Mouse (Mus musculus) stomach, embryonic 14.5 days (tissue): ENCODE measurements around the gene Syngr1. TPM values are rescaled to one million over a fixed set of nuclear protein-coding genes. Genes with fewer than 3 reads are reported as not detected.
A peak's percentile ranks its signal among the peaks of the same experiment; 100 is the strongest.

ENCODE experiments used
- ATAC-seq: fragments of 200-750 bp; cut with Nextera tagmentation; 2 replicates; pipeline ENCODE4 v1.8.0; 2017; ENCODE audit warnings: low read depth, moderate TSS enrichment; ENCODE audit not compliant: insufficient number of reproducible peaks, insufficient read depth, low FRiP score
- H3K27ac ChIP-seq: fragments of 300-500 bp; sonication (generic); 2 replicates; pipeline ENCODE4 v1.5.1; 2014; ENCODE audit warnings: mild to moderate bottlenecking, low read length, moderate library complexity, mixed read lengths
- H3K27me3 ChIP-seq: fragments of 300-500 bp; sonication (generic); 2 replicates; pipeline ENCODE4 v1.6.1; 2014; ENCODE audit warnings: low read length, control low read depth, mixed read lengths; ENCODE audit not compliant: control insufficient read depth, insufficient read depth
- H3K36me3 ChIP-seq: fragments of 300-500 bp; sonication (generic); 2 replicates; pipeline ENCODE4 v1.6.1; 2014; ENCODE audit warnings: mild to moderate bottlenecking, control low read depth, low read length, moderate library complexity, mixed read lengths; ENCODE audit not compliant: control insufficient read depth, insufficient read depth
- H3K4me1 ChIP-seq: fragments of 300-500 bp; sonication (generic); 2 replicates; pipeline ENCODE4 v1.6.1; 2014; ENCODE audit warnings: low read length, control low read depth, mixed read lengths; ENCODE audit not compliant: control insufficient read depth, insufficient read depth
- H3K4me2 ChIP-seq: fragments of 300-500 bp; sonication (generic); replicated peaks from 2 replicates; pipeline ENCODE4 v1.6.1; 2014; ENCODE audit warnings: low read depth, low read length, control low read depth
- H3K4me3 ChIP-seq: fragments of 300-500 bp; sonication (generic); 2 replicates; pipeline ENCODE4 v1.5.1; 2014; ENCODE audit warnings: low read depth, low read length, control low read depth
- H3K9ac ChIP-seq: fragments of 300-500 bp; sonication (generic); replicated peaks from 2 replicates; pipeline ENCODE4 v1.6.1; 2014; ENCODE audit warnings: low read depth, mild to moderate bottlenecking, control low read depth, low read length, moderate library complexity, mixed read lengths
- H3K9me3 ChIP-seq: fragments of 300-500 bp; sonication (generic); 2 replicates; pipeline ENCODE4 v1.6.1; 2016; ENCODE audit warnings: low read depth, low read length, control low read depth; ENCODE audit not compliant: control insufficient read depth
- WGBS: fragments of 180-500 bp; shearing (Covaris S2); extraction: QIAGEN DNeasy Blood & Tissue Kit; methylation state at CpG from one replicate; pipeline ENCODE4 v1.1.7; 2014; 5-methylcytosine and 5-hydroxymethylcytosine counted together
- polyA plus RNA-seq: library from polyadenylated mRNA; unstranded; fragments of >200 nt; fragmentation: Nextera tagmentation; extraction: Ambion mirVana; gene quantifications from 2 replicates; pipeline ENCODE4 v1.2.1, GENCODE M21; 2014

The Syngr1 gene
- polyA plus RNA-seq, 1 experiment from 2014 or later, result 38.8 TPM

- H3K9ac ChIP-seq, result peak within 1 kb of the TSS; percentile 85
- H3K4me1 ChIP-seq, result peaks cover 27% of the 10 kb centered on the region
- peak within 1 kb of the TSS; percentile 92 for H3K4me2 ChIP-seq
- peak; percentile 92 for ATAC-seq
- peak within 1 kb of the TSS; percentile 68 for H3K4me3 ChIP-seq
- no peaks in the 10 kb centered on the region for H3K36me3 ChIP-seq
- no peaks in the 10 kb centered on the region for H3K27me3 ChIP-seq
- under 1% methylated on average over 49 of the region's 59 CpGs for WGBS
- H3K27ac ChIP-seq, result peak within 1 kb of the TSS; percentile 99
- no peaks in the 10 kb centered on the region for H3K9me3 ChIP-seq
Observed at GRCm38 (mm10) chr15:80132993-80133586, 42.0 kb downstream of the Syngr1 start, which contains the start of gene Tab1. Gene Tab1 (plus strand): TSS chr15:80133127.

- WGBS, result 10% methylated on average over 14 of the region's 14 CpGs
- H3K4me2 ChIP-seq, result peak overlapping the region; percentile 92
- ATAC-seq, result peak; percentile 19; the same call in 1 of the 2 replicates
Observed at GRCm38 (mm10) chr15:80133682-80134449, 42.7 kb downstream of the Syngr1 start.

GRCm38 (mm10) chr15:80134450-80134847 is 43.3 kb downstream of the Syngr1 start:
- Histone ChIP-seq H3K4me2 (peak overlapping the region; percentile 92), H3K27ac (peak overlapping the region; percentile 99; the same call in 1 of the 2 replicates), H3K36me3 (peaks cover 3% of the 10 kb centered on the region; the same call in 1 of the 2 replicates), H3K4me3 (peak overlapping the region; percentile 68), H3K9me3 (no peaks in the 10 kb centered on the region), H3K9ac (peak overlapping the region; percentile 85; the same call in 1 of the 2 replicates), H3K27me3 (no peaks in the 10 kb centered on the region), H3K4me1 (peaks cover 30% of the 10 kb centered on the region)
- 53% methylated on average over 9 of the region's 9 CpGs for whole genome bisulfite sequencing
- ATAC-seq, result no peak

More at GRCm38 (mm10) chr15:80133682-80134449, 42.7 kb downstream of the Syngr1 start:
- Histone ChIP-seq H3K27ac (peak overlapping the region; percentile 99), H3K9me3 (no peaks in the 10 kb centered on the region), H3K27me3 (no peaks in the 10 kb centered on the region), H3K36me3 (peaks cover 3% of the 10 kb centered on the region; the same call in 1 of the 2 replicates), H3K4me1 (peaks cover 30% of the 10 kb centered on the region), H3K9ac (peak overlapping the region; percentile 85), H3K4me3 (peak overlapping the region; percentile 68)

- H3K36me3 ChIP-seq, result peaks cover 3% of the 10 kb centered on the region; the same call in 1 of the 2 replicates
- H3K27ac ChIP-seq, result no peak overlapping the region
- no peaks in the 10 kb centered on the region for H3K9me3 ChIP-seq
- no peak for ATAC-seq
- WGBS, result 89% methylated on average over 2 of the region's 2 CpGs
- no peak overlapping the region for H3K9ac ChIP-seq
- no peaks in the 10 kb centered on the region for H3K27me3 ChIP-seq
- no peak overlapping the region for H3K4me2 ChIP-seq
- H3K4me3 ChIP-seq, result no peak overlapping the region
- peaks cover 30% of the 10 kb centered on the region for H3K4me1 ChIP-seq
Observed at GRCm38 (mm10) chr15:80135499-80135898, 44.4 kb downstream of the Syngr1 start.

GRCm38 (mm10) chr15:80136645-80137044 is 45.5 kb downstream of the Syngr1 start:
- ATAC-seq, result no peak
- no peak overlapping the region for H3K9ac ChIP-seq
- peaks cover 30% of the 10 kb centered on the region for H3K4me1 ChIP-seq
- no peak overlapping the region for H3K4me3 ChIP-seq
- H3K9me3 ChIP-seq, result no peaks in the 10 kb centered on the region
- H3K27ac ChIP-seq, result peak overlapping the region; percentile 44; the same call in 1 of the 2 replicates
- H3K27me3 ChIP-seq, result no peaks in the 10 kb centered on the region
- 85% methylated on average over 3 of the region's 3 CpGs for WGBS
- peaks cover 3% of the 10 kb centered on the region; the same call in 1 of the 2 replicates for H3K36me3 ChIP-seq
- H3K4me2 ChIP-seq, result no peak overlapping the region

- peak overlapping the region; percentile 55; the same call in 1 of the 2 replicates for H3K27ac ChIP-seq
Observed at GRCm38 (mm10) chr15:80137945-80138791, 47.0 kb downstream of the Syngr1 start.

GRCm38 (mm10) chr15:80140302-80140701 is 49.2 kb downstream of the Syngr1 start:
- WGBS, result 78% methylated on average over 2 of the region's 2 CpGs
- peaks cover 3% of the 10 kb centered on the region; the same call in 1 of the 2 replicates for H3K36me3 ChIP-seq
- H3K4me2 ChIP-seq, result no peak overlapping the region
- H3K27ac ChIP-seq, result peak overlapping the region; percentile 21; the same call in 1 of the 2 replicates
- no peaks in the 10 kb centered on the region for H3K9me3 ChIP-seq
- peak; percentile 58; the same call in 1 of the 2 replicates for ATAC-seq
- no peak overlapping the region for H3K4me3 ChIP-seq
- H3K27me3 ChIP-seq, result no peaks in the 10 kb centered on the region
- peaks cover 17% of the 10 kb centered on the region; the same call in 1 of the 2 replicates for H3K4me1 ChIP-seq
- no peak overlapping the region for H3K9ac ChIP-seq

More at GRCm38 (mm10) chr15:80137945-80138791, 47.0 kb downstream of the Syngr1 start:
- no peak overlapping the region for H3K4me3 ChIP-seq
- H3K9me3 ChIP-seq, result no peaks in the 10 kb centered on the region
- H3K9ac ChIP-seq, result no peak overlapping the region
- peaks cover 30% of the 10 kb centered on the region for H3K4me1 ChIP-seq
- ATAC-seq, result no peak
- H3K27me3 ChIP-seq, result no peaks in the 10 kb centered on the region
- 56% methylated on average over 17 of the region's 17 CpGs for WGBS
- no peak overlapping the region for H3K4me2 ChIP-seq
- peaks cover 3% of the 10 kb centered on the region; the same call in 1 of the 2 replicates for H3K36me3 ChIP-seq
